In the genomic region with DNA sequence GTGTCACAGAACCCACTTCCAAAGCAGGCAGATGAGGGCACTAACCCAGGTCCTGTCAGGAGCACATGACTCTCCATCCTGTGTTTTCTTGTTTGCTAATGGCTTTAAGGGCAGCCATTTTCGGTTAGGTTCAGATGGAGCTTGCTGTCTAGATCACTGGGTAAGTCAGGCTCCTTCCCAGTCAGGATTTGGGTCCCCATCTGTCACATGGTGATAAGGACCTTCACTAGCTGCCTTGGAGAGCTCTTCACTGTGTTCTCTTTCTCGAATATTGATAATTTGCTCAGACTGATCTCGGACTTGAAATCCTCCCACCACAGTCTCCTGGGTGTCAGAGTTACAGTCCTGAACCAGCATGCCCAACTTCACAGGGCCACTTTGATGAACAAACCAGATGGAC, we compare ENCODE assay signal across 18 mouse cellular contexts. TPM values are rescaled to one million over a fixed set of nuclear protein-coding genes. Genes with fewer than 3 reads are reported as not detected.
DNase-seq lines count a peak whose midpoint lies in the region; ATAC-seq lines count a peak whose summit lies in the region.
"Had no signal": no experiment of that assay in that cellular context is flagged by ENCODE, and none has a peak within 500 bp of the region (broad histone marks: within the 10 kb centered on the region; RNA-seq: fewer than 3 reads in every experiment).

No protein-coding gene starts in this region.

- no peak for ATAC-seq in hindbrain, embryonic 13.5 days (ENCODE audit: low FRiP score)
- ATAC-seq in hindbrain, embryonic 12.5 days (ENCODE audit: low FRiP score), result no peak
- no peak for ATAC-seq in neural tube, embryonic 15.5 days (ENCODE audit: low FRiP score)
- peak; percentile 79 for ATAC-seq in liver, embryonic 13.5 days (ENCODE audit: low read depth)
- ATAC-seq: activated CD4-positive, CD25-positive, alpha-beta regulatory T cell, adult 4 months had no signal

- H3K36me3 ChIP-seq in hindbrain, embryonic 13.5 days, result no peaks in the 10 kb centered on the region
- H3K36me3 ChIP-seq in hindbrain, embryonic 12.5 days, result no peaks in the 10 kb centered on the region
- H3K36me3 ChIP-seq in neural tube, embryonic 15.5 days, result no peaks in the 10 kb centered on the region
- H3K36me3 ChIP-seq in liver, embryonic 13.5 days, result no peaks in the 10 kb centered on the region
- H3K36me3 ChIP-seq: embryonic facial prominence, embryonic 12.5 days; forebrain, embryonic 12.5 days had no signal

- WGBS in hindbrain, embryonic 13.5 days, result 75% methylated on average over 3 of the region's 3 CpGs
- 74% methylated on average over 3 of the region's 3 CpGs for WGBS in hindbrain, embryonic 12.5 days
- WGBS in neural tube, embryonic 15.5 days, result 72% methylated on average over 3 of the region's 3 CpGs
- 12% methylated on average over 3 of the region's 3 CpGs for WGBS in liver, embryonic 13.5 days (ENCODE audit: insufficient replicate concordance)

- H3K27ac ChIP-seq in hindbrain, embryonic 13.5 days, result peak overlapping the region; percentile 87; the same call in 1 of the 2 replicates
- H3K27ac ChIP-seq in hindbrain, embryonic 12.5 days, result no peak overlapping the region
- 0 out of 2 replicates have a peak overlapping the region, but pooled peaks have one; percentile 72 for H3K27ac ChIP-seq in neural tube, embryonic 15.5 days (replicated peaks)
- H3K27ac ChIP-seq in liver, embryonic 13.5 days, result peak overlapping the region; percentile 67
- H3K27ac ChIP-seq: embryonic facial prominence, embryonic 12.5 days had no signal

- H3K4me3 ChIP-seq in hindbrain, embryonic 13.5 days, result no peak overlapping the region
- no peak overlapping the region for H3K4me3 ChIP-seq in hindbrain, embryonic 12.5 days
- no peak overlapping the region for H3K4me3 ChIP-seq in neural tube, embryonic 15.5 days (replicated peaks)
- H3K4me3 ChIP-seq in liver, embryonic 13.5 days (replicated peaks), result no peak overlapping the region
- H3K4me3 ChIP-seq: embryonic facial prominence, embryonic 12.5 days; forebrain, embryonic 12.5 days had no signal

- no peaks in the 10 kb centered on the region for H3K27me3 ChIP-seq in hindbrain, embryonic 13.5 days
- H3K27me3 ChIP-seq in hindbrain, embryonic 12.5 days, result no peaks in the 10 kb centered on the region
- no peaks in the 10 kb centered on the region for H3K27me3 ChIP-seq in neural tube, embryonic 15.5 days (replicated peaks)
- no peaks in the 10 kb centered on the region for H3K27me3 ChIP-seq in liver, embryonic 13.5 days
- H3K27me3 ChIP-seq: embryonic facial prominence, embryonic 12.5 days; forebrain, embryonic 12.5 days had no signal

- peaks cover 99% of the 10 kb centered on the region for H3K4me1 ChIP-seq in hindbrain, embryonic 13.5 days (replicated peaks)
- peaks cover 90% of the 10 kb centered on the region for H3K4me1 ChIP-seq in hindbrain, embryonic 12.5 days
- H3K4me1 ChIP-seq in neural tube, embryonic 15.5 days, result peaks cover 96% of the 10 kb centered on the region
- peaks cover 97% of the 10 kb centered on the region for H3K4me1 ChIP-seq in liver, embryonic 13.5 days (replicated peaks)

- H3K9me3 ChIP-seq in hindbrain, embryonic 13.5 days, result no peaks in the 10 kb centered on the region
- no peaks in the 10 kb centered on the region for H3K9me3 ChIP-seq in hindbrain, embryonic 12.5 days (replicated peaks)
- H3K9me3 ChIP-seq in neural tube, embryonic 15.5 days (replicated peaks), result no peaks in the 10 kb centered on the region
- no peaks in the 10 kb centered on the region for H3K9me3 ChIP-seq in liver, embryonic 13.5 days (replicated peaks)
- H3K9me3 ChIP-seq: embryonic facial prominence, embryonic 12.5 days; forebrain, embryonic 12.5 days had no signal

- DNase-seq in neural tube, embryonic 10.5 days (ENCODE audit: extremely low spot score, low spot score), result no peak
- DNase-seq in liver, embryonic 13.5 days, result peak; percentile 43
- DNase-seq in right cerebral cortex, postnatal 36 days (ENCODE audit: low spot score in 2 of 2), result no peak
- DNase-seq in layer of hippocampus, postnatal 36 days, result no peak
- DNase-seq: adrenal gland, postnatal 25 days; cerebellum, postnatal 36 days; heart, adult 18-20 months; kidney, adult 9 months; left cerebral cortex, postnatal 4 days; lung, embryonic 14.5 days; right cerebral cortex, postnatal 4 days; thymus, adult 18-20 months had no signal

- H3K9ac ChIP-seq in hindbrain, embryonic 13.5 days, result peak overlapping the region; percentile 66; the same call in 1 of the 2 replicates
- no peak overlapping the region for H3K9ac ChIP-seq in hindbrain, embryonic 12.5 days
- no peak overlapping the region for H3K9ac ChIP-seq in neural tube, embryonic 15.5 days (replicated peaks)
- no peak overlapping the region for H3K9ac ChIP-seq in liver, embryonic 13.5 days
- H3K9ac ChIP-seq: embryonic facial prominence, embryonic 12.5 days; forebrain, embryonic 12.5 days; lung, embryonic 14.5 days had no signal

- H3K4me2 ChIP-seq in hindbrain, embryonic 13.5 days, result no peak overlapping the region
- no peak overlapping the region for H3K4me2 ChIP-seq in hindbrain, embryonic 12.5 days (replicated peaks)
- H3K4me2 ChIP-seq in neural tube, embryonic 15.5 days, result no peak overlapping the region
- no peak overlapping the region for H3K4me2 ChIP-seq in liver, embryonic 13.5 days
- H3K4me2 ChIP-seq: embryonic facial prominence, embryonic 12.5 days; forebrain, embryonic 12.5 days; lung, embryonic 14.5 days had no signal

RNA-seq across cellular contexts. Expression of a gene that starts 35.8 kb away (rescaled TPM):
- polyA plus RNA-seq in hindbrain, embryonic 13.5 days (2015; fragmentation: Nextera tagmentation; extraction: Ambion mirVana), result 58.5 and 65.3 TPM in 2 replicates
- 66.5 and 69.4 TPM in 2 replicates for polyA plus RNA-seq in hindbrain, embryonic 12.5 days (2016; fragmentation: Nextera tagmentation; extraction: Ambion mirVana)
- 51.1 and 54.7 TPM in 2 replicates for polyA plus RNA-seq in neural tube, embryonic 15.5 days (2015; fragmentation: Nextera tagmentation; extraction: Ambion mirVana)
- polyA plus RNA-seq in liver, embryonic 13.5 days (2015; fragmentation: Nextera tagmentation; extraction: Ambion mirVana), result 4.5 TPM in 2 replicates
- 10 to 100 TPM; 88.1 to 94.5 TPM for total RNA-seq in layer of hippocampus, postnatal 36 days (2021)
